Mouse (Mus musculus): ENCODE data around the gene Arsa. TPM values are rescaled to one million over a fixed set of nuclear protein-coding genes. Genes with fewer than 3 reads are reported as not detected.
"Not testable (repeated sequence)": the region's sequence is repeated elsewhere in the genome, so short reads cannot be mapped to it uniquely, and the experiment has no call there.

Gene Arsa
- total and polyA plus RNA-seq, 3 experiments = 9.1 to 28.1 TPM; not detected in 1

- not testable (repeated sequence) for H3K27me3 ChIP-seq (ENCODE audit: control insufficient read depth in 1 of 2, insufficient read depth in 2 of 2, low read length in 2 of 2); H3K36me3 ChIP-seq (ENCODE audit: control insufficient read depth in 1 of 2, insufficient read depth in 2 of 2, low read length in 2 of 2); H3K4me1 ChIP-seq (ENCODE audit: control insufficient read depth in 1 of 2, insufficient read depth in 2 of 2, low read length in 2 of 2); H3K79me2 ChIP-seq (ENCODE audit: control insufficient read depth, insufficient read depth, low read length, poor library complexity); H3K9me3 ChIP-seq (replicated peaks; ENCODE audit: insufficient read depth, low read length); H3K27ac ChIP-seq (ENCODE audit: control insufficient read depth, low read depth, low read length); H3K9ac ChIP-seq (ENCODE audit: control insufficient read depth, low read depth, low read length, poor library complexity, severe bottlenecking)
- H3K4me3 ChIP-seq (ENCODE audit: control insufficient read depth in 1 of 2, insufficient read depth in 1 of 2, low read depth in 2 of 2, low read length in 2 of 2) = peak overlapping the region; percentile 15 to 84; a peak in 3 of 4 replicates
- TF ChIP-seq CTCF (IDR thresholded peaks at IDR 0.05 in 2 of 3, conservative IDR thresholded peaks at IDR 0.05 in 1 of 3; ENCODE audit: control insufficient read depth in 1 of 3, insufficient read depth in 1 of 3, low read depth in 2 of 3, low read length in 3 of 3, poor library complexity in 1 of 3, severe bottlenecking in 1 of 3) (0 out of 6 replicates have a peak, but pooled peaks of 1 of the 3 experiments have one; percentile 3), ZNF384 (IDR thresholded peaks at IDR 0.05; ENCODE audit: low read depth, low read length) (peak; percentile 85)
- DNase-seq (ENCODE audit: low read depth, low spot score) = peak; percentile 51
Measured at GRCm38 (mm10) chr15:89430771-89431170, 46.5 kb downstream of the Arsa start.

GRCm38 (mm10) chr15:89430341-89430740 lies 46.9 kb downstream of the Arsa start:
- Histone ChIP-seq H3K27ac (ENCODE audit: control insufficient read depth, low read depth, low read length) (peak overlapping the region; percentile 94), H3K79me2 (ENCODE audit: control insufficient read depth, insufficient read depth, low read length, poor library complexity) (no peaks in the 10 kb centered on the region; the same call in 1 of the 2 replicates), H3K9ac (ENCODE audit: control insufficient read depth, low read depth, low read length, poor library complexity, severe bottlenecking) (peak overlapping the region; percentile 88), H3K9me3 (replicated peaks; ENCODE audit: insufficient read depth, low read length) (no peaks in the 10 kb centered on the region), H3K4me1 (ENCODE audit: control insufficient read depth in 1 of 2, insufficient read depth in 2 of 2, low read length in 2 of 2) (peaks cover 0 to 9% of the 10 kb centered on the region in 2 experiments; a peak in 1 of 4 replicates), H3K4me3 (ENCODE audit: control insufficient read depth in 1 of 2, insufficient read depth in 1 of 2, low read depth in 2 of 2, low read length in 2 of 2) (peak overlapping the region; percentile 75 to 84), H3K36me3 (ENCODE audit: control insufficient read depth in 1 of 2, insufficient read depth in 2 of 2, low read length in 2 of 2) (peaks cover 0 to 5% of the 10 kb centered on the region in 2 experiments; a peak in 2 of 4 replicates), H3K27me3 (ENCODE audit: control insufficient read depth in 1 of 2, insufficient read depth in 2 of 2, low read length in 2 of 2) (no peaks in the 10 kb centered on the region)
- peak; percentile 70 for DNase-seq (ENCODE audit: low read depth, low spot score)
- TF ChIP-seq RAD21 (IDR thresholded peaks at IDR 0.05; ENCODE audit: low read depth, low read length) (peak; percentile 12), MYC (IDR thresholded peaks at IDR 0.05; ENCODE audit: low read depth, low read length) (0 out of 2 replicates have a peak, but pooled peaks have one; percentile 70), E2F4 (IDR thresholded peaks at IDR 0.05; ENCODE audit: borderline replicate concordance, low read depth, low read length) (peak; percentile 39; the same call in 1 of the 2 replicates), MAFK (IDR thresholded peaks at IDR 0.05; ENCODE audit: borderline replicate concordance, low read depth, low read length) (no peak), CTCF (IDR thresholded peaks at IDR 0.05 in 2 of 3, conservative IDR thresholded peaks at IDR 0.05 in 1 of 3; ENCODE audit: control insufficient read depth in 1 of 3, insufficient read depth in 1 of 3, low read depth in 2 of 3, low read length in 3 of 3, poor library complexity in 1 of 3, severe bottlenecking in 1 of 3) (peak in 2 of 3 experiments; percentile 17 to 27; a peak in 2 of 6 replicates)

- peaks cover 0 to 5% of the 10 kb centered on the region in 2 experiments; a peak in 2 of 4 replicates for H3K36me3 ChIP-seq (ENCODE audit: control insufficient read depth in 1 of 2, insufficient read depth in 2 of 2, low read length in 2 of 2)
- TF ChIP-seq KAT2A (conservative IDR thresholded peaks at IDR 0.05; ENCODE audit: low read depth, low read length) (peak; percentile 35; the same call in 1 of the 2 replicates), BHLHE40 (IDR thresholded peaks at IDR 0.05; ENCODE audit: borderline replicate concordance, low read depth, low read length) (peak; percentile 83), USF2 (IDR thresholded peaks at IDR 0.05; ENCODE audit: borderline replicate concordance in 1 of 2, insufficient read depth in 1 of 2, low read depth in 1 of 2, low read length in 2 of 2) (0 out of 4 replicates have a peak, but pooled peaks of 1 of the 2 experiments have one; percentile 27), MAX (IDR thresholded peaks at IDR 0.05; ENCODE audit: low read length) (peak; percentile 64), ZKSCAN1 (IDR thresholded peaks at IDR 0.05; ENCODE audit: low read depth, low read length) (no peak), TCF12 (IDR thresholded peaks at IDR 0.05; ENCODE audit: low read depth, low read length) (peak; percentile 35; the same call in 1 of the 2 replicates), RCOR1 (IDR thresholded peaks at IDR 0.05; ENCODE audit: low read depth, low read length) (no peak), SIN3A (IDR thresholded peaks at IDR 0.05; ENCODE audit: low read length) (peak; percentile 87), MAZ (IDR thresholded peaks at IDR 0.05; ENCODE audit: low read depth, low read length) (peak; percentile 45; the same call in 1 of the 2 replicates), USF1 (IDR thresholded peaks at IDR 0.05; ENCODE audit: low read depth, low read length) (peak; percentile 78), MXI1 (IDR thresholded peaks at IDR 0.05; ENCODE audit: low read depth, low read length) (peak; percentile 69), EP300 (IDR thresholded peaks at IDR 0.05; ENCODE audit: low read depth in 1 of 2, low read length in 2 of 2) (no peak; a peak in 2 of 4 replicates), MEF2A (IDR thresholded peaks at IDR 0.05; ENCODE audit: extremely low read depth, insufficient replicate concordance, low read depth, low read length, poor library complexity, severe bottlenecking) (no peak), POLR2A (IDR thresholded peaks at IDR 0.05; ENCODE audit: control insufficient read depth in 1 of 2, insufficient read depth in 1 of 2, low read depth in 1 of 2, low read length in 2 of 2, poor library complexity in 1 of 2) (peak; percentile 60 to 79), NELFE (IDR thresholded peaks at IDR 0.05; ENCODE audit: low read depth, low read length) (peak; percentile 81), POLR2AphosphoS2 (IDR thresholded peaks at IDR 0.05; ENCODE audit: low read length) (peak; percentile 73)
Measured at GRCm38 (mm10) chr15:89429352-89430221, 47.6 kb downstream of the Arsa start, which contains the start of the genes C730034F03Rik, Gm44502 and Chkb. C730034F03Rik (plus strand) TSS chr15:89429589. Gm44502 (minus strand) TSS chr15:89429696. Chkb (minus strand) TSS chr15:89429908.

More at GRCm38 (mm10) chr15:89429352-89430221, 47.6 kb downstream of the Arsa start, which contains the start of the genes C730034F03Rik, Gm44502 and Chkb:
- peak within 1 kb of the TSS; percentile 88 for H3K9ac ChIP-seq (ENCODE audit: control insufficient read depth, low read depth, low read length, poor library complexity, severe bottlenecking)
- no peaks in the 10 kb centered on the region for H3K27me3 ChIP-seq (ENCODE audit: control insufficient read depth in 1 of 2, insufficient read depth in 2 of 2, low read length in 2 of 2)
- peak within 1 kb of the TSS; percentile 75 to 84 for H3K4me3 ChIP-seq (ENCODE audit: control insufficient read depth in 1 of 2, insufficient read depth in 1 of 2, low read depth in 2 of 2, low read length in 2 of 2)
- DNase-seq (ENCODE audit: low read depth, low spot score) = peak; percentile 95
- no peaks in the 10 kb centered on the region for H3K9me3 ChIP-seq (replicated peaks; ENCODE audit: insufficient read depth, low read length)
- H3K79me2 ChIP-seq (ENCODE audit: control insufficient read depth, insufficient read depth, low read length, poor library complexity) = no peaks in the 10 kb centered on the region; the same call in 1 of the 2 replicates
- peak within 1 kb of the TSS; percentile 94 for H3K27ac ChIP-seq (ENCODE audit: control insufficient read depth, low read depth, low read length)
- peaks cover 0 to 9% of the 10 kb centered on the region in 2 experiments; a peak in 1 of 4 replicates for H3K4me1 ChIP-seq (ENCODE audit: control insufficient read depth in 1 of 2, insufficient read depth in 2 of 2, low read length in 2 of 2)

All from MEL (cell line).